Mouse (Mus musculus) MEL (cell line): ENCODE results near the gene Fbxo7.

Source experiments
- CHD1 ChIP-seq: IDR thresholded peaks from 2 replicates; pipeline ENCODE4 v1.6.1; 2012; ENCODE audit warnings: low read depth, mild to moderate bottlenecking, inconsistent platforms, low read length, improper control_type of control experiment
- CTCF ChIP-seq, 3 experiments: IDR thresholded peaks in 2 of 3; conservative IDR thresholded peaks in 1 of 3; 2 replicates each; pipeline ENCODE4 v1.5.1; 2011 to 2012; ENCODE audit warnings: low read length in 3 of 3, low read depth in 2 of 3, mild to moderate bottlenecking in 2 of 3, improper control_type of control experiment in 1 of 3, inconsistent platforms in 1 of 3, mixed read lengths in 1 of 3, moderate library complexity in 1 of 3; ENCODE audit not compliant: control insufficient read depth in 1 of 3, insufficient read depth in 1 of 3, poor library complexity in 1 of 3, severe bottlenecking in 1 of 3
- EP300 ChIP-seq, 2 experiments: IDR thresholded peaks; 2 replicates each; pipeline ENCODE4 v1.6.1; 2011; ENCODE audit warnings: improper control_type of control experiment in 2 of 2, low read length in 2 of 2, low read depth in 1 of 2, mild to moderate bottlenecking in 1 of 2
- GABPA ChIP-seq: IDR thresholded peaks from 2 replicates; pipeline ENCODE4 v1.6.1; 2012; ENCODE audit warnings: low read depth, mild to moderate bottlenecking, inconsistent platforms, low read length, improper control_type of control experiment, moderate library complexity
- JUND ChIP-seq: IDR thresholded peaks from 2 replicates; pipeline ENCODE4 v1.6.1; 2011; ENCODE audit warnings: low read depth, mild to moderate bottlenecking, improper control_type of control experiment, low read length
- MAX ChIP-seq: IDR thresholded peaks from 2 replicates; pipeline ENCODE4 v1.6.1; 2011; ENCODE audit warnings: low read length, improper control_type of control experiment
- POLR2A ChIP-seq, 2 experiments: IDR thresholded peaks; 2 replicates each; pipeline ENCODE4 v1.6.1; 2011 to 2012; ENCODE audit warnings: low read length in 2 of 2, mild to moderate bottlenecking in 2 of 2, control low read depth in 1 of 2, improper control_type of control experiment in 1 of 2, low read depth in 1 of 2, moderate library complexity in 1 of 2; ENCODE audit not compliant: control insufficient read depth in 1 of 2, insufficient read depth in 1 of 2, poor library complexity in 1 of 2
- SMC3 ChIP-seq: IDR thresholded peaks from 2 replicates; pipeline ENCODE4 v1.6.1; 2011; ENCODE audit warnings: low read depth, low read length, improper control_type of control experiment
- TBP ChIP-seq: IDR thresholded peaks from 2 replicates; pipeline ENCODE4 v1.8.0; 2011; ENCODE audit warnings: low read depth, low read length, improper control_type of control experiment
- TCF12 ChIP-seq: IDR thresholded peaks from 2 replicates; pipeline ENCODE4 v1.6.1; 2014; ENCODE audit warnings: low read depth, mild to moderate bottlenecking, inconsistent platforms, low read length, improper control_type of control experiment, moderate library complexity
- USF1 ChIP-seq: IDR thresholded peaks from 2 replicates; pipeline ENCODE4 v1.6.1; 2014; ENCODE audit warnings: low read depth, mild to moderate bottlenecking, inconsistent platforms, low read length, improper control_type of control experiment, moderate library complexity
- ZKSCAN1 ChIP-seq: IDR thresholded peaks from 2 replicates; pipeline ENCODE4 v1.6.1; 2012; ENCODE audit warnings: low read depth, mild to moderate bottlenecking, inconsistent platforms, low read length, improper control_type of control experiment, moderate library complexity

GRCm38 (mm10) chr10:86047786-86048185 is 26.0 kb downstream of the Fbxo7 start:
- TF ChIP-seq CHD1: no peak
- TF ChIP-seq EP300 (IDR thresholded peaks at IDR 0.05; ENCODE audit: low read depth in 1 of 2, low read length in 2 of 2): no peak
- no peak for TF ChIP-seq GABPA
- TF ChIP-seq CTCF (IDR thresholded peaks at IDR 0.05 in 2 of 3, conservative IDR thresholded peaks at IDR 0.05 in 1 of 3; ENCODE audit: control insufficient read depth in 1 of 3, insufficient read depth in 1 of 3, low read depth in 2 of 3, low read length in 3 of 3, poor library complexity in 1 of 3, severe bottlenecking in 1 of 3): no peak
- no peak for TF ChIP-seq USF1
- no peak for TF ChIP-seq SMC3
- TF ChIP-seq MAX: no peak
- no peak for TF ChIP-seq POLR2A (IDR thresholded peaks at IDR 0.05; ENCODE audit: control insufficient read depth in 1 of 2, insufficient read depth in 1 of 2, low read depth in 1 of 2, low read length in 2 of 2, poor library complexity in 1 of 2)
- TF ChIP-seq ZKSCAN1: no peak
- no peak for TF ChIP-seq JUND
- no peak for TF ChIP-seq TBP
- no peak for TF ChIP-seq TCF12
